Mouse (Mus musculus): Measurements from ENCODE around the gene Olfr527. TPM values are rescaled to one million over a fixed set of nuclear protein-coding genes. Genes with fewer than 3 reads are reported as not detected.

Olfr527 gene
- polyA plus RNA-seq, 1 experiment from 2014 or later: not detected

Other genes starting within 250 kb of the Olfr527 start
- 0.25 TPM in 1 of 2 replicates, not detected in the other for gene Prap1, start 240.6 kb upstream of the Olfr527 start, polyA plus RNA-seq (2015; fragmentation: Nextera tagmentation; extraction: Ambion mirVana)
- gene Fuom, start 231.6 kb upstream of the Olfr527 start, polyA plus RNA-seq (2015; fragmentation: Nextera tagmentation; extraction: Ambion mirVana): 22.1 and 24.9 TPM in 2 replicates
- gene Paox, start 218.2 kb upstream of the Olfr527 start, polyA plus RNA-seq (2015; fragmentation: Nextera tagmentation; extraction: Ambion mirVana): 18.9 and 19.6 TPM in 2 replicates
- 150 and 151 TPM in 2 replicates for gene Echs1, start 217.5 kb upstream of the Olfr527 start, polyA plus RNA-seq (2015; fragmentation: Nextera tagmentation; extraction: Ambion mirVana)
- 22.7 and 23.6 TPM in 2 replicates for gene Mtg1, start 196.5 kb upstream of the Olfr527 start, polyA plus RNA-seq (2015; fragmentation: Nextera tagmentation; extraction: Ambion mirVana)
- 0.17 and 0.23 TPM in 2 replicates for gene Sprn, start 179.1 kb upstream of the Olfr527 start, polyA plus RNA-seq (2015; fragmentation: Nextera tagmentation; extraction: Ambion mirVana)
- not detected in 2 replicates for gene Olfr522, start 169.3 kb upstream of the Olfr527 start, polyA plus RNA-seq (2015; fragmentation: Nextera tagmentation; extraction: Ambion mirVana)
- not detected in 2 replicates for gene Olfr523, start 160.8 kb upstream of the Olfr527 start, polyA plus RNA-seq (2015; fragmentation: Nextera tagmentation; extraction: Ambion mirVana)
- not detected in 2 replicates for gene Olfr524, start 128.1 kb upstream of the Olfr527 start, polyA plus RNA-seq (2015; fragmentation: Nextera tagmentation; extraction: Ambion mirVana)
- gene Cd163l1, start 115.8 kb upstream of the Olfr527 start, polyA plus RNA-seq (2015; fragmentation: Nextera tagmentation; extraction: Ambion mirVana): 0.04 and 0.15 TPM in 2 replicates
- not detected in 2 replicates for gene 5830411N06Rik, start 86.7 kb upstream of the Olfr527 start, polyA plus RNA-seq (2015; fragmentation: Nextera tagmentation; extraction: Ambion mirVana)
- gene Olfr525, start 13.2 kb upstream of the Olfr527 start, polyA plus RNA-seq (2015; fragmentation: Nextera tagmentation; extraction: Ambion mirVana): not detected in 2 replicates
- gene Olfr60, start 27.7 kb downstream of the Olfr527 start, polyA plus RNA-seq (2015; fragmentation: Nextera tagmentation; extraction: Ambion mirVana): not detected in 2 replicates
- not detected in 2 replicates for gene Olfr530, start 42.3 kb downstream of the Olfr527 start, polyA plus RNA-seq (2015; fragmentation: Nextera tagmentation; extraction: Ambion mirVana)
- not detected in 2 replicates for gene Olfr531, start 68.9 kb downstream of the Olfr527 start, polyA plus RNA-seq (2015; fragmentation: Nextera tagmentation; extraction: Ambion mirVana)
- not detected in 2 replicates for gene Olfr532, start 87.6 kb downstream of the Olfr527 start, polyA plus RNA-seq (2015; fragmentation: Nextera tagmentation; extraction: Ambion mirVana)
- not detected in 2 replicates for gene Olfr533, start 129.4 kb downstream of the Olfr527 start, polyA plus RNA-seq (2015; fragmentation: Nextera tagmentation; extraction: Ambion mirVana)
- gene Olfr535, start 150.2 kb downstream of the Olfr527 start, polyA plus RNA-seq (2015; fragmentation: Nextera tagmentation; extraction: Ambion mirVana): not detected in 2 replicates
- gene Olfr536, start 173.4 kb downstream of the Olfr527 start, polyA plus RNA-seq (2015; fragmentation: Nextera tagmentation; extraction: Ambion mirVana): not detected in 2 replicates
- not detected in 2 replicates for gene Olfr538, start 233.9 kb downstream of the Olfr527 start, polyA plus RNA-seq (2015; fragmentation: Nextera tagmentation; extraction: Ambion mirVana)